Mouse (Mus musculus) right cerebral cortex, adult 2 months (tissue): ENCODE data around the gene Dpyd.

ENCODE experiments used
- DNase-seq, 2 experiments: peaks; one replicate each; pipeline ENCODE4 v3.0.0; 2021 to 2022; ENCODE audit warnings: low spot score in 2 of 2

Dpyd gene

DNA sequence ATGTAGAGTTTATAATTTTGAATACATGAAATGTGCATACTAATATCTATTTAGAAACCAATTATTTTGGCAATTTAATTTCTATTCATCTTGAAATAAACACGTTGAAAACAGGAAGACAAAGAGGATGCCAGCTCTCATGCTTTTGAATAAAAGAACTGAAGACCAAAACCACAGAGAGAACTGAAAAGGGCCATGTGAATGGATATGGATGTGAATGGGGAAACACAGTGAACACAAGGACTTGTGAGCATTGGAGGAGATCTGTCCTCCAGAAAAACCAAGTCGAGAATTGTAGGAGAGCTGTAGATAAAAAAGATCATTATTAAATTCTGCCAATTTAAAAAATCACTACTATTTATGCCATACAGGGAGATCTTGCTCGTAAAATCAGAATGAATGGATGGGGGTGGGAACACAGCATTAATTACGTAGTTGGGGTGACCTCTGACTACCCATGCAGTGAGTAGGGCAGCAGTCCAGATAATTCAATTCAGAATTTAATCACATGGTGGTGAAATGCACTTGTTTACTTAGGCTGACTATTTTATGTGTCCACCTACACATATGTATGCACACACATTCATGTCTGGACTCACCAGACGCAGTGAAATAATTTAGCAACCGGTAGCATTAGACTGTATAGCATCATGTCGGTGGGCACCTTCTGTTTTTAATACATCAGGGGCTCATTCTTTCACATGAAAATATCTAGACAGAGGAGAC is 114.3 kb downstream of the Dpyd start:
- no peak for DNase-seq

DNA sequence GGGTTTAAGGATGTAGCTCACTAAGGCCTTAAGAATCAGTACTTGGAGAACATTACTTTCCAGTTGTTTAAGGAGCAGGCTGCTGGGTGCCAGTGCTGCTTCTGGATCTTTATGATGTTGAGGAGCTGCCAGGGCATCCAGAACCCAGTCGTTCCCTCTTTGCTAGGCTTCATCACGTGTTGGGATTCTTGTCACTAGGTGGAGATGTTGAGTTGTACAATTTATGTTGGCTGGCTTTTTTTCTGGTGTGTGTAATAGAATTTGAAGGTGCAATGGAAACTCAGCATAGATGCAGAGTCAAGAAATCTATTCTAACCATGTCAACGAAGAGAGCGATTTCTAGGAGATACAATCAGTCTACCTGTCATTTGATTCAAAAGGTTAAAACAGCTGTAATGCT is 118.9 kb downstream of the Dpyd start:
- no peak for DNase-seq

DNA sequence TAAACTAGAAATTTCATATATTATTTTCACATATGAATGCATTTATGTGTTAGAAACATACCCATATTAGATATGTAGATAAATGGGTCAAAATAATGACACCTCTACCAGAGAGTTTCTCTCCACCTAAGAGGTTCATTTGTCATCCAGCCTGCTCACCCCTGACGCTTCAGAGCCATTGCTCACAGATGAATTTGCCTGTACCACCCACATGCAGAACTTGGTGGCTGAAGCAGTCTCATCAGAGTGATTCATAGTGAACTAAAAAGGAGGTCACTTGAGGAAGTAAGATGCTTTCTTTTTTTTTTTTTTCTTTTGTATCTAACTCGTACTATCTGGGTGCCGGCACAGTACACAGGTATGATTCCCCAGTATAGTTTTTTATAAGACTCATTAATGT is 188.3 kb downstream of the Dpyd start:
- peak; percentile 9 to 38 for DNase-seq

DNA sequence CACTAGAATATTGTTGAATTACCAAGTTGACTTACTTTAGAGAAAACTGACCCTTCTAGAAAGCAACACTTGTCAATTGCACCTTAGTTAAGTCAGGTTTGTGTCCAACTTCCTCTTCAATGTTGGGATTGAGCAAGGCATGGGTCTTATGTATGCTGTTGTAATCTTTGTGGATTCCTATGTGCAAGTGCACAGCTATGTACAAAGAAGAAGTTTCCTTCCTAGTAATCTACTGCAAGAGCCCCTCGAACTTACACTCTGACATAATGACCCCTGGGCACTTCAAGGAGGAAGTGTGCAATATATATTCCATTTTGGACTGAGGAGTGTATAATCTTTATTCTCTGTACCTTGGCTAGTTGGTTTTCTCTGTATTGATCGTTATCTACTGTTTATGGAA is 191.7 kb downstream of the Dpyd start:
- no peak for DNase-seq

DNA sequence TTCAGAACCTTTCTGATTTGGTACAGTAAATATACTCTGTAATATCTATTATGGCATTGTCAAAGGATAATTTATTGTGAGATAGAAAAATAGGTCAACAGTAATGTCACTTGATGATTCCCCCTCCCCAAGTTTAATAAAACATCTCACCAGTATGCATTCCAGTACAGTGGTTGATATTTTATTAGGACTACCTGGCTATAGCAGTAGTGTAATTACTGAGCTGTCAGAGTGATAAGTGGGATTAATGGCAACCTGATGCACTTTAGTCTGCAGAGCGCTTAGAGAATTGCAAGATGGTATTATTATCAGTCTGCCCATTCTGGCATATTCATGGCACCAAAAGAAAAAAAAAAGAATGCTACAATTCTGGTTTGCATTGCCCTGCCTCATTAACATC is 194.2 kb downstream of the Dpyd start:
- no peak for DNase-seq

DNA sequence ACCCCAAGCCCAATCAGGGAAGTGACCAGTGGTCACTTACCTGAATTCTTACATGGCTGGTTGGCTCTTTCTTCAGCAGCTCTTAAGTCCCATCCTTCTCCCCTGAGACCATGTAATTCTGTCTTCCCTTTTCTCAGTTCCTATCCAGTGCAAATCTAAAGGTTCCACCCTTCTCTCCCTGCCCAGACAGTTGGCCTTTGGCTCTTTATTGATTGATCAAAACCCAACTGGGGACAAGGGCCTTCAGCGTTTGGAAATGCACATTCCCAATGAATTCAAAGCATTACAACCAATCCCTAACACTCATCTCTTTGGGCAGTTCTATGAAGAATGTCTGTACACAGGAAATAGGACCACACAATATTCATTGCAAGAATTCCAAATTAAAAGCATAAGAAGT is 251.0 kb downstream of the Dpyd start:
- no peak for DNase-seq

- no peak for DNase-seq
Observed at GRCm38 (mm10) chr3:118850613-118851527, 288.9 kb downstream of the Dpyd start.

- DNase-seq: no peak
Observed at GRCm38 (mm10) chr3:118852711-118853110, 290.8 kb downstream of the Dpyd start.

- DNase-seq: no peak
Observed at GRCm38 (mm10) chr3:118855411-118855810, 293.5 kb downstream of the Dpyd start.

- no peak for DNase-seq
Observed at GRCm38 (mm10) chr3:118869113-118870107, 307.5 kb downstream of the Dpyd start.

- DNase-seq: no peak
Observed at GRCm38 (mm10) chr3:118875871-118876270, 313.9 kb downstream of the Dpyd start.

- DNase-seq: no peak
Observed at GRCm38 (mm10) chr3:118899036-118899435, 337.1 kb downstream of the Dpyd start.

DNA sequence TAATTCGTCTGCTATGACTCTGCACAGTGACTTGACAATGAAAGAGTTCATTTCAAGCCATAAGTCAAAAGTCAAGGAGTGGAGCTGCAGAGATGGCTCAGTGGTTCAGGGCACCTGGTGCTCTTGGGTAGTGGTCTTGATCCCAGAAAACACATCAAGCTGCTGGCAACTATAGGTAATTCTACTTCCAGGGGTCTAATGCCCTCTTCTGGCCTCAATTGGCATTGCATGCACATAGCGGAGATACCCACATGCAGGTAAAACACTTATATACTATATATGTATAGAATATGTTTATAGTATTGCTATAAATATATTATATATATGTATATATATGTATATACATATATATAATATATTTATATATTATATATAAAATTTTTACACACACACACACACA is 429.4 kb downstream of the Dpyd start:
- DNase-seq: no peak

DNA sequence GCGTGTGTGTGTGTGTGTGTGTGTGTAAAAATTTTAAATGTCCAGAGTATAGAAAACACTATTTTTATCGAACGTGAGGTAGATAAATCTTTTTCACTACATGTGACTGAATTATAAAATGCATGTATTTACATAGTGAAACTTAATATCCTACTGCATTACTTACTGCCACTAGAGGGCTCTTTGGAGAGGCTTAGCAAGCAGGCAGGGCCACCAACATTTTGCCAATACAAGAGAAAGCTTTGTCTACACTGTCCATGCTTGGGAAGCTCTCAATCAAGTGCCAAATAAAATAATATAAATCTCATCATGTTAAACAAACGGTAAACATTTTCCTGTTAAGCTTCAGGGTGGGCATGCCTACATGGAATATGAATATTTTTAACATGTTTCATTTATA is 429.9 kb downstream of the Dpyd start:
- no peak for DNase-seq

GRCm38 (mm10) chr3:119021255-119021654 is 459.3 kb downstream of the Dpyd start:
- no peak for DNase-seq

- DNase-seq: no peak
Observed at GRCm38 (mm10) chr3:119042611-119043010, 480.7 kb downstream of the Dpyd start.

DNA sequence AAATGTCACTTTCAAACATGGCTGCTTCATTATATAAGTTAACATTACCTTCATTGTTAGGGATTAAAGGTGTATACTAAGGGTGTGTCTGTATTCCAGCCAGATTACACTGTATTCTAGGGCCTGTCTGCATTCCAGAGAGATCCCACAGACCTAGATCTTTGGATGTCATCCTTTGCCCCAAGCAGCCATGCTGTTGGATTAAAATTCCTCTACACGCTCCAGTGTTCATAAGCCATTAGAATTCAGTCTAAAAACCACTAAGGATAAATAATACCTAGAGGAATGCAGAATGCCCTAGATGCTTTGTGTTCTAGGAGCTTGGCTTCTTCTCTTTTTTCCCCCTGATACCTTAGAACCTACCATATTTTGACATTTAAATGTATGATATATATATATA is 494.2 kb downstream of the Dpyd start:
- no peak for DNase-seq

- DNase-seq: no peak
Observed at GRCm38 (mm10) chr3:119063214-119063613, 501.3 kb downstream of the Dpyd start.

DNA sequence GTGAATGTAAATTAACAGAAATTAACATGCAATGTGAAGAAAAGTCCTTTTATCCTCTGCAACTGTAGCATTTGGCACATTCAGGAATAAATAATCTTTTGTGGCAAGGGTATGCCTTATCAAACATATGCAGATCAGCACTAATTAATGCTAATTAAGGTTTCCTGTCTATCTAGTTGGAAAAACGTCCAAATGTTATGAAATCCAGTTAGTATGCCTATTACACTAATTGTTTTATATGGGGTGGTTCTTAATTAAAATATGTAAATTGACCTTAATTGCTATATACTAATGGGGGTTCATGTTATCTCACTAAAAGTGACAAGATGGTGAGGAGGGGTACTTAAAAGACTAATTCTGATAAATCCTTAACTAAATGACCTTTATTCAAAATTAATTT is 501.7 kb downstream of the Dpyd start:
- no peak for DNase-seq

DNA sequence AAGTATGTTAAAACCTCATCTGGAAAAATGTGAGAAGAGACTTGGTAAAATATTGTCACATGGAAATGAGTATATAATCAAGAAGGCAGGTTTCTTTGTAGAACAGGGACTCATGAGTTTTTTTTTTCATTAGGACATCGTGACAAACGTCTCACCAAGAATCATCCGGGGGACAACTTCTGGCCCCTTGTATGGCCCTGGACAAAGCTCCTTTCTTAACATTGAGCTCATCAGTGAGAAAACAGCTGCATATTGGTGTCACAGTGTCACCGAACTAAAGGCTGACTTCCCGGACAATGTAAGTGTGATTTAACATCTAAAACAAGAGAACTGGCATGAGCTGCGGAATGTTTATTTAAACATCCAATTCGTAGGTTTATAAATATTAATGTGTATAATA is 502.8 kb downstream of the Dpyd start:
- DNase-seq: no peak

- DNase-seq: peak; percentile 34 to 46
Observed at GRCm38 (mm10) chr3:119067221-119067620, 505.3 kb downstream of the Dpyd start.

DNA sequence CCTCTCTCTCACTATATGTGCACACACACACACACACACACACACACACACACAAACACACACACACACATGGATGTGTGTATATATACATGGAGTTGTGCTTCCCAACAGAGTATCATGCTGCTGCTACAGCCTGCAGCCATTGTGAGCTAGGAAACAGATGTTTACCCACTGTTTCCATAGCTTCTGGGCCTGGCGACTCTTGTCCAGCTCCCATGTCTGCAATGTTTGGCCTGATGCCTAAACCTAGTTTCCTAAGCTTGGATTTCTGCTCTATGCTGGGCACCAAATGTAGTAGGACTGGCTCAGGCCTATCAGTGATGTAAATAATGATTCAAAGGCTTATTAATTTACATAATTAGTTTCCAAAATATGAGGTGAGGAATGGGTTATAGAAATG is 524.7 kb downstream of the Dpyd start:
- no peak for DNase-seq
